16 mouse cellular contexts compared by ENCODE assay signal in genomic region chr6:32300611-32301010, GRCm38 (mm10).
"Had no signal": no experiment of that assay in that cellular context is flagged by ENCODE, and none has a peak within 500 bp of the region (broad histone marks: within the 10 kb centered on the region; RNA-seq: fewer than 3 reads in every experiment).

No protein-coding gene starts in this region.

- ATAC-seq: midbrain, embryonic 13.5 days; midbrain, embryonic 16.5 days had no signal

- H3K9ac ChIP-seq: liver, embryonic 13.5 days; midbrain, embryonic 13.5 days; stomach, embryonic 15.5 days had no signal

- DNase-seq: kidney, adult 18-20 months; kidney, adult 9 months; kidney, postnatal 25 days; layer of hippocampus, postnatal 36 days; liver, embryonic 13.5 days; lung, adult 2 months; lung, postnatal 14 days; lung, postnatal 4 days; spleen, adult 18-20 months; thymus, postnatal 25 days had no signal

- H3K4me1 ChIP-seq: liver, embryonic 13.5 days; midbrain, embryonic 13.5 days; stomach, embryonic 15.5 days had no signal

- H3K36me3 ChIP-seq: liver, embryonic 13.5 days; midbrain, embryonic 13.5 days; stomach, embryonic 15.5 days had no signal

- H3K4me3 ChIP-seq: layer of hippocampus, adult 2 months; left cerebral cortex, adult 2 months; liver, embryonic 13.5 days; midbrain, embryonic 13.5 days; stomach, embryonic 15.5 days had no signal

- H3K9me3 ChIP-seq: liver, embryonic 13.5 days; midbrain, embryonic 13.5 days; stomach, embryonic 15.5 days had no signal

- H3K27ac ChIP-seq: kidney, postnatal 0 days; layer of hippocampus, adult 2 months; left cerebral cortex, adult 2 months; liver, embryonic 13.5 days; midbrain, embryonic 13.5 days; stomach, embryonic 15.5 days had no signal

- H3K27me3 ChIP-seq: liver, embryonic 13.5 days; midbrain, embryonic 13.5 days; stomach, embryonic 15.5 days had no signal

- H3K4me2 ChIP-seq: liver, embryonic 13.5 days; midbrain, embryonic 13.5 days; stomach, embryonic 15.5 days had no signal
